Mouse (Mus musculus) 3134 (cell line): Measurements from ENCODE around the gene Adgrv1.

Experiments used
- DNase-seq: peaks from one replicate; pipeline ENCODE4 v3.0.0-alpha.2; 2011; ENCODE audit warnings: low spot score; ENCODE audit not compliant: insufficient read length; ENCODE audit errors: extremely low read depth

Adgrv1 gene

DNA sequence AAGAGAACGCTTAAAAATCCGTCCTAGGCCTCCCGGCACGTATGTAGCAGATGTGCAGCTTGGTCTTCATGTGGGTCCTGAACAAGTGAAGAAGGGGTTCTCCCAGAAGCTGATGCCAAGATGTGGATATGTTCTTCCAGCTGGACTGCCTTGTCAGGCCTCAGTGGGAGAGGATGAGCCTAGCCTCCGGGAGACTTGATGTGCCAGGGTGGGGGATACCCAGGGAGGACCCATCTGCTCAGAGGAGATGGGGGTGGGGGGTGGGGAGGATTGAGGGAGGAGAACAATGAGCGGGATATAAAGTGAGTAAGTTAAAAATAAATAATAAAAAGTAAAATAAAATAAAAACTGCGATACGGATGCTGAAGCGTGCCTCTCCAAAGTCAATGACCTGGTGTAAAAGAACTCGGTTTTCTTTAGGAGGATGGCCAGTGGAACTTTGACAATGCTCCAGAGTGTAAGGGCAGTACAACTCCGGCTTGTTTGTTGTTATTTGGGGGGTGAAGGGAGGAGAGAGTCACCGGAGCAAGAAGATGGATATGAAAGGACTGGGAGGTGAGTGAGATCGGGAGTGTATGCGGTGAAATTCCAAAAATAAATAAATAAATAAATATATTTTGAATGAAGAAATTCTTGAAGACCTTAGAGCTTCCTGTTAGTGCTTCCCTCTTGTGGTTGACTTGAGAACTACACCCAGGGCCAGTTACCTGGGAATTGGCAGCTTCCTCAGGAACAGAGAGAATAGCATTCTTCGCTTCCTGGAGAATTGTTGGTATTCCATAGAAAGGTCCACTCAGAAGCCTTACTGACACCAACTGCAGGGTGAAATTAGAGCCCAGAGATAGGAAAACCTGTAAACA, 205.8 kb downstream of the Adgrv1 start:
- no peak for DNase-seq

- no peak for DNase-seq
Measured at GRCm38 (mm10) chr13:81425111-81425510, 207.8 kb downstream of the Adgrv1 start.

DNA sequence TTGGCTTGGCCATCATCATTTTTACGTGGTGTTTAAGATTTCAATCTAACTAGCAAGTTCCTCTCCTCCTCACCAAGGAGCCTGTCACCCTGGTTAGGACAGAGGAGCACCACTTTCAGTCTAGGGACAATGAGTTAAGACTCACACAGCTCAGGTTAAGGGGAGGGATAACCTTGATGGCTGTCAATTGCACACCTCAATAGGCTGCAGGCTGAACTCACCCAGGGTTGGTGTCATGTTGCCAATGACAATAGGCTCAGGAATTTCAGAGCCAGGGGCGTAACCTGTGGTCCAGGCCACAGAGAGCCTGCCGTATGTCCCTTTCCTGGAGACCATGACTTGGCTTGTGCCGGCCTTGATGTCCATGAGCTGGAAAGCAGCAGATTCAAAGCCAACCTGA, 209.0 kb downstream of the Adgrv1 start:
- DNase-seq, result no peak

DNA sequence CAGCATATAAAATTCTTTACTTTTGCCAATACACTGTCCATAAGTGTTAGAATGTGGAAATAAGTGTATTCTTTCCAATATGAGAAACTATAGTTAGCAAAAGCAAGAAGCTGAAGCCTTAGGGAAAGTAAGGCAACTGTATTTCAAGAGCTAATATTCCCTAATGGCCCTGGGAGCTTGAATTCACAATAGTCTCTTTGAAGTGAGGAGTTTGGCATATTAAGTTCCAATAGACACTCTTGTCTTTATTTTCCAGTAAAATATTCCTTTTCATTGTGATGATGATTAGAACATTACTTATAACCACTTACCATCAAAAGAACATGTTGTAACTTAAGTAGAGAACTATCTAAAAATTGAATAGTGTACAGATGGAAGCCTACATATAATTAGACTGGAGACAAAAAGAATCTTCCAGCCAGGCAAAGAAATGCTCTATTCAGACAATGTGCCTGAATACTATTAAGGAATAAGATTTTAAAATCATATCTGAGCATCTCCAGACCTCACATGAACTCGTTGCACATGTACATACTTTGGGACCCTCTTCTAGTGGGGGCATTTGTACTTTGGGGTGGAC, 225.0 kb downstream of the Adgrv1 start:
- DNase-seq, result no peak

GRCm38 (mm10) chr13:81402826-81403225, 230.1 kb downstream of the Adgrv1 start:
- DNase-seq, result no peak

GRCm38 (mm10) chr13:81402191-81402590, 230.8 kb downstream of the Adgrv1 start:
- no peak for DNase-seq

GRCm38 (mm10) chr13:81401742-81402141, 231.2 kb downstream of the Adgrv1 start:
- no peak for DNase-seq

GRCm38 (mm10) chr13:81385597-81386362, 247.2 kb downstream of the Adgrv1 start:
- no peak for DNase-seq

GRCm38 (mm10) chr13:81381835-81382234, 251.1 kb downstream of the Adgrv1 start:
- no peak for DNase-seq

DNA sequence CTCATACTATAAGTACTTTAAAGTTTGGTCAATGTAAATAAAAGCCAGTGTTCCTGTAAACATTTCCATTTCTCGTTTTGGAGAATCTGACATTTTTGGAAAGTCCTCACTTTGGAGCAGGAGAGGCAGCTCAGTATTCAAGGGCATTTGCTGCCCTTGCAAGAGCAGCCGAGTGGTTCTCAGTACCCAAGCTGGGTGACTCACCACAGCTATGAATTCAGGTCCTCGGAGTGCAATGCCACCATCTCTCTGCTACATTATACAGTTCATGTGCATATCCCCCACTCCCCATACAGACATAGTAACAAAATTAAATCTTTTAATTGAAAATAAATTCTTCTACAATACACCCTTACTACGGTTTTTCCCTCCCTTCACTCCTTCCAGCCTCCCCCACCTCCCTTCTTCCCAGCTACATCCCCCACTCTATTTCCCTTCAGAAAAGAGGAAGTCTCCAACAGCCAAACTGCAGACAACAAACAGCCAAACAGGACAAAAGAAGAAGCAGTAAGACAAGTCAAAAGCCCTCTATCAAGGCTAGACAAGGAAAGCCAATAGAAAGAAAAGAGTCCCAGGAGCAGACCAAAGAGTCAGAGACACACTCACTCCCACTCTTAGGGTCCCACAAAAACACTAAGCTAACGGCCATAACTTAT, 262.0 kb downstream of the Adgrv1 start:
- DNase-seq, result no peak

GRCm38 (mm10) chr13:81370196-81370595, 262.8 kb downstream of the Adgrv1 start:
- DNase-seq, result no peak

- DNase-seq, result no peak
Measured at GRCm38 (mm10) chr13:81369564-81369963, 263.4 kb downstream of the Adgrv1 start.

DNA sequence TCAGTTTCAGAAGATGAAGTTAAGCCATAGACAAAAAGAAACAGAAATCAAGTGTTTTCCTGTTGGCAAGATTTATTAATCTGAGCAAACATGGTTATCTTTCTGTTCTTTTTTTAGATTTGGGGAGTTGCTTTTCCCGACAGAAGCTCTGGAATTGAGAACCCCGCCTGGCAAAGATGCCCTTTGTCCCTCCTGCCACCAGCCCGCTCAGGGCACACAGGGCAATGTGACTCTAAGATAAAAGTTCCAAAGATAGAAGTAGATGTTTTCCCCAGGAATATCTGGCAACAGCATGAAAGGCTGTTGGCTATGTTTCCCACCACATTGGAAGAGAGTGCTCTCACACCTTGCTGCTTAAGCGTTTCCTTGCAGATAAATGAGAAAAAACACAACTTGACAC, 264.0 kb downstream of the Adgrv1 start:
- no peak for DNase-seq

DNA sequence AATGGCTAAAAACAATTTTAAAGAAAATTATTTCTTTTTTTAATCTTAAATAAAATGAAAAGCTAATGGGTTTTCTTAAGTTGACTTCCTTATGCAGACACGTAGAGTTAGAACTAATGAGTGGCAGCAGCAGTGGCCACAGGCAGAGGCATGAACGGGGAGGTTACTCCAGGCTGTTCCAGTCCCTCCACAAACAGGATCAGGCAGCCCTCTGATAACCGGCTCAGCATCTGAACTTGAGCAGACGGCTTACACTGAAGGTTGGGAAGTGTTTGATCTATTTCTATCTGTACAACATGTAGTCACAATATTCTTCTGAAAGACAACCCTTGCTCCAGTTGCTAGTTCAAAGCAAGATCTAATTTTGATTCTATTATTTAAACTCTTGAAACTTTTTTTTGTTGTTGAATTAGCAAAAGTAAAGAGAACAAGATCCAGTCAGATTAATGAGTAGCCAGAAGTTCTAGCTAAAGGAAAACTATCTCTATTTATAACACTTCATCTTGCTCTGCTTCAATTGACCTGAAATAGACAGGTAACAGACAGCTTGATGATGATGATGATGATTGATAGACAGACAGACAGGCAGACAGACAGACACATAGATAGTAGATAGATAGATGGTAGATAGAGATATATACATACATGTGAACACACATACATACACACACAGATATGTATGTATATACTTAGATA, 265.1 kb downstream of the Adgrv1 start:
- no peak for DNase-seq

DNA sequence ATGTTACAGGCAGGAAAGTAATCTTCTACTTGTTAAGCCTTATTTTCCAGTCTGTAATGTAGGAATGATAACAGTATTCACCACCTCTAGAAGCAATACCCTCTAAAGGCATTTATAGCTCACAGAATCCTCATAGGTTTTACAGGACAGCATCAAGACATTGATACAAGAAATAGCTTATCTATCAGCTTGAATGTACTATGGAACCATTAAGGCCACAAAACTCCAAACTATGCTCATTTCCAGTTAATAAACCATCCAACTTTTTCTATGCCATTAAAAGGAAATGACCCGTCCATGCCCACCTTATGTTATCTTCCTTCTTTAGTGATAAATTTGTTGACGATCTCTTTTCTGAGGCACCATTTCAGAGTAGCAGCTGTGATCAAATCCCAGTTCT, 272.6 kb downstream of the Adgrv1 start:
- DNase-seq, result no peak

DNA sequence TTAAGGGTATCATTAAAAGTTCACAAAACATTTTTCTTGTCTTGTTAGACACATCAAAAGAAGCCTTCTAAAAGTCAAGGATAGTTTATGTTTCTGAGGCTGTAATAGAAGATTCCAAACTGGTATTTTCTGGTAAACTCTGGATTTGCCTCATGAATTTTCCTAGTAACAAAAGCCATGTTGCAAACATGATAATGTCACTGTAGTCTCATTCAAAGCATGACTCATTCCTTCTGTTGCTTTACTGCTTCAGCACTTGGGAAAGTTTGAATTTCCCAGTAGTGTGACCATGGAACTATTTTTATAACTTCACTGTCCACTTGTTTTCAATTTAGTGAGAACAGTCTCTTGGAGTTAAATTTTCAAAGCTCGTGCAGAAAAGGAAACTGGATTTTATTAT, 274.2 kb downstream of the Adgrv1 start:
- DNase-seq, result no peak

GRCm38 (mm10) chr13:81358365-81358764, 274.6 kb downstream of the Adgrv1 start:
- no peak for DNase-seq

- no peak for DNase-seq
Measured at GRCm38 (mm10) chr13:81357215-81357614, 275.7 kb downstream of the Adgrv1 start.

DNA sequence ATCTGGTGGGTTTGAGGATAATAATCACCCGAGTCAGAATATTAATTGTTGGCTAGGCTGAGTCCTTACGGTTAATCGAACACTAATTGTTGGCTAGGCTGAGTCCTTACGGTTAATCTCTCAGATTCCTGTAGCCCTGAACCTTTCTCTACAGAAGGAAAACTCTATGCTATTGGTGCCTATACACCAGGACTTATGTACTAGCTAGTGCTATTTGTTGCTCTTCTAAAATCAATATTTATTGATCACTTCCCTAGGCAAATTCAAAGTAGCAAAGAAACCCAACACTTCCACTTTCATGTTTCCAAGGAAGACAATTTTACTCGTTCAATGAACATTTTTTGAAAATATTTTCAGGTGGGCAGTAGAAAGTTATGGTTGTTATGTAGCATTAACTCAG, 278.4 kb downstream of the Adgrv1 start:
- DNase-seq, result no peak

GRCm38 (mm10) chr13:81352296-81352695, 280.7 kb downstream of the Adgrv1 start:
- no peak for DNase-seq
